Mouse (Mus musculus): Measurements from ENCODE around the gene Usp5. TPM values are rescaled to one million over a fixed set of nuclear protein-coding genes. Genes with fewer than 3 reads are reported as not detected.

Usp5 gene
- total RNA-seq, 1 experiment from 2014 or later: 55.3 TPM

- ATAC-seq (replicated peaks in 1 of 2; ENCODE audit: insufficient read depth in 1 of 2, low FRiP score in 2 of 2, low TSS enrichment in 1 of 2, low read depth in 1 of 2, poor library complexity in 2 of 2, severe bottlenecking in 2 of 2): peak; percentile 34 to 59; a peak in 3 of 4 replicates
These were observed 60.1 kb downstream of the Usp5 start, which contains the start of gene Eno2 for GRCm38 (mm10) chr6:124769101-124769765. Gene Eno2 (minus strand): TSS chr6:124769673.

GRCm38 (mm10) chr6:124768704-124769044, 60.6 kb downstream of the Usp5 start:
- peak; percentile 47 to 74 for ATAC-seq (replicated peaks in 1 of 2; ENCODE audit: insufficient read depth in 1 of 2, low FRiP score in 2 of 2, low TSS enrichment in 1 of 2, low read depth in 1 of 2, poor library complexity in 2 of 2, severe bottlenecking in 2 of 2)

GRCm38 (mm10) chr6:124767920-124768703, 61.2 kb downstream of the Usp5 start:
- ATAC-seq (replicated peaks in 1 of 2; ENCODE audit: insufficient read depth in 1 of 2, low FRiP score in 2 of 2, low TSS enrichment in 1 of 2, low read depth in 1 of 2, poor library complexity in 2 of 2, severe bottlenecking in 2 of 2): 0 out of 4 replicates have a peak, but pooled peaks of 1 of the 2 experiments have one; percentile 8

- no peak for ATAC-seq (replicated peaks in 1 of 2; ENCODE audit: insufficient read depth in 1 of 2, low FRiP score in 2 of 2, low TSS enrichment in 1 of 2, low read depth in 1 of 2, poor library complexity in 2 of 2, severe bottlenecking in 2 of 2)
These were observed 61.8 kb downstream of the Usp5 start for GRCm38 (mm10) chr6:124767536-124767919.

- no peak for ATAC-seq (replicated peaks in 1 of 2; ENCODE audit: insufficient read depth in 1 of 2, low FRiP score in 2 of 2, low TSS enrichment in 1 of 2, low read depth in 1 of 2, poor library complexity in 2 of 2, severe bottlenecking in 2 of 2)
These were observed 63.3 kb downstream of the Usp5 start for GRCm38 (mm10) chr6:124765951-124766350.

Other genes starting within 250 kb of the Usp5 start
- gene C1s2, start 193.4 kb downstream of the Usp5 start, total RNA-seq (2017): not detected in 2 replicates
- 28.5 and 29.6 TPM in 2 replicates for gene Lpcat3, start 166.5 kb downstream of the Usp5 start, total RNA-seq (2017)
- gene Emg1, start 117.3 kb downstream of the Usp5 start, total RNA-seq (2017): 160 and 203 TPM in 2 replicates
- gene Phb2, start 117.1 kb downstream of the Usp5 start, total RNA-seq (2017): 252 and 265 TPM in 2 replicates
- gene Ptpn6, start 90.8 kb downstream of the Usp5 start, total RNA-seq (2017): 476 and 523 TPM in 2 replicates
- gene Grcc10, start 88.1 kb downstream of the Usp5 start, total RNA-seq (2017): 189 and 215 TPM in 2 replicates
- gene Gm45234, start 73.5 kb downstream of the Usp5 start, total RNA-seq (2017): not detected in 2 replicates
- 5.9 and 6.0 TPM in 2 replicates for gene Atn1, start 73.0 kb downstream of the Usp5 start, total RNA-seq (2017)
- gene Eno2, start 59.8 kb downstream of the Usp5 start, total RNA-seq (2017): 2.6 and 5.6 TPM in 2 replicates
- 1.1 and 3.3 TPM in 2 replicates for gene Lrrc23, start 49.8 kb downstream of the Usp5 start, total RNA-seq (2017)
- gene Spsb2, start 20.8 kb downstream of the Usp5 start, total RNA-seq (2017): 5.3 and 11.0 TPM in 2 replicates
- gene Tpi1, start 15.2 kb downstream of the Usp5 start, total RNA-seq (2017): 193 and 201 TPM in 2 replicates
- gene Cdca3, start 63 bp upstream of the Usp5 start, total RNA-seq (2017): 62.0 and 98.2 TPM in 2 replicates
- not detected in 2 replicates for gene Gnb3, start 10.8 kb upstream of the Usp5 start, total RNA-seq (2017)
- 14.5 and 24.3 TPM in 2 replicates for gene P3h3, start 28.3 kb upstream of the Usp5 start, total RNA-seq (2017)
- 0.15 TPM in 1 of 2 replicates, not detected in the other for gene Gpr162, start 34.5 kb upstream of the Usp5 start, total RNA-seq (2017)
- 5.8 and 10.0 TPM in 2 replicates for gene Cd4, start 58.7 kb upstream of the Usp5 start, total RNA-seq (2017)
- 3.8 and 9.1 TPM in 2 replicates for gene Lag3, start 82.2 kb upstream of the Usp5 start, total RNA-seq (2017)
- gene Ptms, start 90.6 kb upstream of the Usp5 start, total RNA-seq (2017): 121 and 123 TPM in 2 replicates
- 54.2 and 67.4 TPM in 2 replicates for gene Mlf2, start 101.9 kb upstream of the Usp5 start, total RNA-seq (2017)
- 41.6 and 51.1 TPM in 2 replicates for gene Cops7a, start 136.1 kb upstream of the Usp5 start, total RNA-seq (2017)
- not detected in 2 replicates for gene Pianp, start 167.2 kb upstream of the Usp5 start, total RNA-seq (2017)
- 29.0 and 29.2 TPM in 2 replicates for gene Zfp384, start 179.7 kb upstream of the Usp5 start, total RNA-seq (2017)
- 92.9 and 101 TPM in 2 replicates for gene Ing4, start 210.3 kb upstream of the Usp5 start, total RNA-seq (2017)
- gene Acrbp, start 220.2 kb upstream of the Usp5 start, total RNA-seq (2017): 7.6 and 7.8 TPM in 2 replicates
- 8.0 and 8.8 TPM in 2 replicates for gene Lpar5, start 238.4 kb upstream of the Usp5 start, total RNA-seq (2017)